Mouse (Mus musculus) ES-Bruce4 (cell line): ENCODE measurements around the gene Cpt1a.

ENCODE experiments used
- CTCF ChIP-seq: IDR thresholded peaks from one replicate; pipeline ENCODE4 v1.8.1; 2011; ENCODE audit warnings: low read depth, low read length
- POLR2A ChIP-seq: IDR thresholded peaks from one replicate; pipeline ENCODE4 v1.8.1; 2011; ENCODE audit warnings: low read length; ENCODE audit not compliant: insufficient read depth

DNA sequence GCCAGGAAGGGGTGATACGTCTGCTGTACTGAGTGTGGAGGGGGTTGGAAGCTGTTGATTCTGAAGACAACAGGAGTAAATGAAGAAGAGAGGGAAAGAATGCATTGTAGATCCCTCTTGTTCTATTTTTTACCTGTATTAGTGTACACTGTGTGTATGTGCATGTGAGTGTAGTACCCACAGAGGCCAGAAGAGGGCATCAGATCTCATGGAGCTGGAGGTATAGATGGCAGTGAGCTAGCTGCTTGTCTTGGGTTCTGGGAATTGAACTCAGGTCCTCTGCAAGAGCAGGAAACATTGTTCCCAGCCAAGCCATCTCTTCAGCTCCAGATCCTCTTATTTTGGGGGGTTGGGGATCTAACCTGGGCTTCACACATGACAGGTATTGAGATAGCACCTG lies 25.6 kb downstream of the Cpt1a start:
- TF ChIP-seq POLR2A: no peak
- peak; percentile 9 for TF ChIP-seq CTCF
